Mouse (Mus musculus) thymus, adult 2 months (tissue): ENCODE results near the gene Rdh7.

Experiments
- CTCF ChIP-seq: fragments of 200-500 bp; IDR thresholded peaks from 2 replicates; pipeline ENCODE4 v1.5.1; 2012; ENCODE audit warnings: mild to moderate bottlenecking, control low read depth, low read length, moderate library complexity, borderline replicate concordance; ENCODE audit not compliant: control insufficient read depth, poor library complexity, insufficient read depth; ENCODE audit errors: extremely low read depth
- POLR2A ChIP-seq: fragments of 200-500 bp; IDR thresholded peaks from 2 replicates; pipeline ENCODE4 v1.6.1; 2012; ENCODE audit warnings: mild to moderate bottlenecking, low read length, control low read depth, moderate library complexity; ENCODE audit not compliant: control insufficient read depth, poor library complexity, insufficient read depth; ENCODE audit errors: extremely low read depth

DNA sequence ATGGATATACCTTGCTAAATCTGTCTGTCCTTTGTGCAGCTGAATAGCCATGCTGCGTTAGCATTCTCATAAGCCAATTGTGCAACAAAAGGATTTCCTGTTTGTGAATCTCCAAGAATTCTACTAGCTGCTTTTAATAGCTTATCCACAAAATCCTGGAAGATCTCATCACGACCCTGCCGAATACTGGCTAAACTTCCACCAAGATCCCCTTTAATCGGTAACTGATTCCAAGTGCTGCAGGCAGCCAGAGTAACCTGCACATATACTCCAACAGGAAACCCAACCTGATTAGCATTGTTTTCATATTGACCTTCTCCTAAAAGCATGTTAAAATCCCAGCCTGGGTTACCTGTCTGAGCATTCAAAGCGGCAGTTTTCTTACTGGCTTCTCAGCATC, 53.3 kb downstream of the Rdh7 start:
- TF ChIP-seq CTCF, result no peak
- TF ChIP-seq POLR2A, result no peak
